Mouse (Mus musculus) ES-Bruce4 (cell line): Measurements from ENCODE around the gene Hipk2.

Experiments
- CTCF ChIP-seq: IDR thresholded peaks from one replicate; pipeline ENCODE4 v1.8.1; 2011; ENCODE audit warnings: low read depth, low read length
- EP300 ChIP-seq: IDR thresholded peaks from 2 replicates; pipeline ENCODE4 v1.6.1; 2011; ENCODE audit warnings: low read depth, low read length; ENCODE audit not compliant: insufficient read depth
- POLR2A ChIP-seq: IDR thresholded peaks from one replicate; pipeline ENCODE4 v1.8.1; 2011; ENCODE audit warnings: low read length; ENCODE audit not compliant: insufficient read depth

- TF ChIP-seq POLR2A (no peak), CTCF (no peak), EP300 (no peak)
Measured at GRCm38 (mm10) chr6:38846330-38847195, 29.4 kb downstream of the Hipk2 start.
